Mouse (Mus musculus): ENCODE measurements around the gene Ptpn7. TPM values are rescaled to one million over a fixed set of nuclear protein-coding genes. Genes with fewer than 3 reads are reported as not detected.

Gene Ptpn7
- polyA plus RNA-seq, 1 experiment from 2014 or later = 1.2 TPM

DNA sequence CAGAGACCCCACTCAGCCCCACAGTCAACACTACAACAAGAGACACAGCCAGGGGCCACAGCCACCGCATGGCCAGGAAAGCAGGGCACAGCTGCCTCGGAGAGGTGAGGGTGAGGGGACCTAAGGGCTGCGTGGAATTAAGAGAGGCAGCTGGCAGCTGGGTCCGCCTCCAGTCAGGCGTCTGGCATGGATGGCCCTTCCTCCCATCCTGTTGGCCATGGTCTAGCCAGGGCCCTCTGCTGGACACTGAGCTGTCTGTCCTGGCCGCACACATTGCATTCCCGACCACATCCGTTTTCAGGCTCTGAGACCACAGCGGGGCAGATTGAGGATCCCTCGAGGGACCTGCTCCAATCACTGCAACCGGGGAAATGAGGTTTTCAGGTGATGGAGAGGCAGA lies 34.9 kb downstream of the Ptpn7 start, which contains the start of gene Gpr37l1:
Gene Gpr37l1, minus strand, starts transcription at position 247 of the 400 bp plus-strand sequence.
- no peaks in the 10 kb centered on the region for H3K27me3 ChIP-seq
- H3K4me2 ChIP-seq (replicated peaks) = no peak within 1 kb of the TSS
- 67% methylated on average over 11 of the region's 11 CpGs for WGBS
- no peak within 1 kb of the TSS for H3K9ac ChIP-seq
- ATAC-seq (ENCODE audit: low FRiP score) = no peak
- no peak within 1 kb of the TSS for H3K27ac ChIP-seq
- no peaks in the 10 kb centered on the region for H3K4me1 ChIP-seq
- H3K36me3 ChIP-seq = no peaks in the 10 kb centered on the region
- no peak within 1 kb of the TSS for H3K4me3 ChIP-seq
- H3K9me3 ChIP-seq (replicated peaks) = no peaks in the 10 kb centered on the region

DNA sequence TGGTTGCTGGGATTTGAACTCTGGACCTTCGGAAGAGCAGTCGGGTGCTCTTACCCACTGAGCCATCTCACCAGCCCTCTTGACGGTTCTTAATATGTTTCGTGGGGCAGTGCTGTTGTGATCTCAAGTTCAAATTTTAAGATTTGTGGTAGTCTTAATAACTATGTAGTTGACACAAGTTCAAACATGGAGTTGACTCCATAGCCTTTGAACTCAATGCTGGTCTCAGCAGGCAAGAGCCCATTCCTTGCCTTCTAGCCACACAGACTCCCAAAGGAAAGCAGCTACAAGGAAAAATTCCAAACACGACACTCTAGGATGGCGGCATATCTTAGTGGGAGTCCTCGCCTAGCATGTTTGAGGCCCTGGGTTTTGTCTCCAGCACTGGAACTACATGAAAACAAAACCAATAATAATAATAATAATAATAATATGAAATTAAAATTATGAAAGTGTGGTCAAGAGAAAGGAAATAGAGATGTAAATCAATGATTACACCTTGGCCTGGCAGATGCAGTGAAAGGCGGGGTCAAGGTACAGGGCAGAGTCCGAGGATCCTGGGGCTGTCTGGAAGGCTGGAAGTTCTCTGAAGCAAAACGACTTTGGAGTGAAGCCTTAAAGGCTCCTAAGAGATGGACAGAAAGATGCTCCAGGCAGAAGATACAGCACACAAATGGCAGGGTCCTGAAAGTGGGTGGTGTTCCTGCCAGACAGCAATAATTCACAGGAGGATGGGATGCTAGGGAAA lies 36.1 kb downstream of the Ptpn7 start:
- no peaks in the 10 kb centered on the region for H3K4me1 ChIP-seq
- no peak overlapping the region for H3K27ac ChIP-seq
- no peak for ATAC-seq (ENCODE audit: low FRiP score)
- H3K9me3 ChIP-seq (replicated peaks) = no peaks in the 10 kb centered on the region
- 93% methylated on average over 10 of the region's 10 CpGs for whole genome bisulfite sequencing
- H3K4me2 ChIP-seq (replicated peaks) = no peak overlapping the region
- H3K9ac ChIP-seq = no peak overlapping the region
- H3K4me3 ChIP-seq = no peak overlapping the region
- H3K36me3 ChIP-seq = no peaks in the 10 kb centered on the region
- no peaks in the 10 kb centered on the region for H3K27me3 ChIP-seq

DNA sequence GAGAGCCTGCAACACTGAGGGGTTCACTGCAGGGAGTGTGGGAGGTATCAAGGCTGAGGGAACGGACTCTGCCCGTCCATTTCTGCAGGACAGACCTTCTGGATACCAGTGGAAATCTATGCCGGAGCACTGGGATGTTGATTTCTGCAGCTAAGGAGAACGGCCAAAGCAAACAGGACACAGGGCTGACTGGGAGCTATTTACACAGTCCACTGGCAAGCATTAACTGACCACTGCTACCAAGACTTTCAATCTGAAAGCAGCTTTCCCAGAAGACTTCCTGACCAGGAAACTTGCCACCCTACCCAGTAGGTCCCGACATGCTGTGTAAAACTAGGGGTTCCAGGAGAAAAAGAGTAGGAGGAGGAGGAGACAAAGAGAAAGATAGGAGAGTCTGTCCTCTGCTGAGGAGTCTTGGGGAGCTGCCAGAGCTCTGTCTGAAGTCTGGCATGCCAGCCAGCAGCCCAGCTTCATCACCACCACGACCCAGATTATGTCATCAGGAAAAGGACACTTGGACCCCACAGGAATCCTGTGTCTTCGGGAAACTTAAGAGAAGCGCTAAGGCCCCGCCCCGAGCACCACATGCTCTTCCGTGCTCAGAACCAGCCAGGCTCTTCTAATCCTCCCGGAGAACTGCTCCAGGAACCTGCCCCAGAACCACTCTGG lies 37.2 kb downstream of the Ptpn7 start:
- H3K27me3 ChIP-seq = no peaks in the 10 kb centered on the region
- no peaks in the 10 kb centered on the region for H3K4me1 ChIP-seq
- 64% methylated on average over 12 of the region's 12 CpGs for WGBS
- no peaks in the 10 kb centered on the region for H3K9me3 ChIP-seq (replicated peaks)
- no peak overlapping the region for H3K4me3 ChIP-seq
- H3K9ac ChIP-seq = no peak overlapping the region
- no peak for ATAC-seq (ENCODE audit: low FRiP score)
- H3K4me2 ChIP-seq (replicated peaks) = no peak overlapping the region
- H3K27ac ChIP-seq = no peak overlapping the region
- H3K36me3 ChIP-seq = no peaks in the 10 kb centered on the region

DNA sequence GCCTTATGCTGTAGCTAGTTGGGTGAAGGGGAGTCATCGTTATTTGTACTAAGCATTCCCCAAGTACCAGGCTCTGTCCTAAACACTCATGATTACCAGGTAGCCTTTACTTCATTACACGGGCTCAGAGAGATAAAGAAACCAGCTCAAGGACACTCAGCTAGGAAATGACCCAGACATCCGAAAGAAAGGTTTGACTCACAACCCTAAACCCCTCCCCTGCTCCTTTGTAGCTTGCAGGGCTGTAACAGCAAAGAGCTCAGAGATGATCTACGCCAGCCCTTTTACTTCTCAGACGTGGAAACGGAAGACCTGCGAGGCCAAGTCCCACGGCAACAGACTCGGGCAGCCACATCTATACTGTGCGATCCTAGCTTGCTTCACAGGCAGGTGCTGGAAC lies 37.8 kb downstream of the Ptpn7 start:
- Histone ChIP-seq H3K9me3 (replicated peaks) (no peaks in the 10 kb centered on the region), H3K27me3 (no peaks in the 10 kb centered on the region), H3K4me1 (no peaks in the 10 kb centered on the region), H3K27ac (no peak overlapping the region), H3K4me3 (no peak overlapping the region), H3K9ac (no peak overlapping the region), H3K4me2 (replicated peaks) (no peak overlapping the region), H3K36me3 (no peaks in the 10 kb centered on the region)
- ATAC-seq (ENCODE audit: low FRiP score) = no peak
- 77% methylated on average over 10 of the region's 10 CpGs for WGBS

DNA sequence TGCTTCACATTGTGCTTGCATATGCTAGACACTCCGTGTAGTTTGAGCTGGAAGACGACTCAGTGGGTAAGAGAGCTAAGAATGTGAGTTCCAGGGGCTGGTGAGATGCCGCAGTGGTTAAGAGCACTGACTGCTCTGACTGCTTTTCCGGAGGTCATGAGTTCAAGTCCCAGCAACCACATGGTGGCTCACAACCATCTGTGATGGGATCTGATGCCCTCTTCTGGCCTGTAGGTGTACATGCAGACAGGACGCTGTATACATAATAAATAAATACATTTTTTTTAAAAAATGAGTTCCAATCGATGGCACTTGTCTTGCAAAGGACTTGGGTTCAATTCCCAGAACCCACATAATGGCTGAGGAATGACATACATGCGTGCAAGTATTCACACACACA lies 38.7 kb downstream of the Ptpn7 start:
- H3K4me3 ChIP-seq = no peak overlapping the region
- H3K27me3 ChIP-seq = no peaks in the 10 kb centered on the region
- no peaks in the 10 kb centered on the region for H3K9me3 ChIP-seq (replicated peaks)
- no peaks in the 10 kb centered on the region for H3K4me1 ChIP-seq
- WGBS = 85% methylated on average over 7 of the region's 7 CpGs
- no peak for ATAC-seq (ENCODE audit: low FRiP score)
- no peak overlapping the region for H3K27ac ChIP-seq
- no peaks in the 10 kb centered on the region for H3K36me3 ChIP-seq
- H3K4me2 ChIP-seq (replicated peaks) = no peak overlapping the region
- H3K9ac ChIP-seq = no peak overlapping the region

DNA sequence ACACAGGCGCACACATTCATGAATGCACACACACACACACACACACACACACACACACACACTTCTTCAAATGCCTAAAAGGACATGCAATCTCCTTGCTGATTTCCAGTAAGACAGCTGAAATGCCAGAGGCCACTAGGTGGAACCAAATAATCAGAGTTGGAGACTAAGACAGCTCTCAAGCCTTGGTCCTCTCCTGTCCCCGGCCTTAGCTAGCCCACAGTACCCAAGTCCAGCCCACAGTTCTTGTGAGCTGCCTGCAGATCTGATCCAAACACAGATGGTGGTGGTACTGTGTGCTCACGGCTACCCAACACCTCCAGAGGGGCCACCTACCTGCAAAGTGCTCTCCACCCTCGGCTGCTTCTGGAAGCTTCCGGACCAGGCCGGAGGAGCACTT lies 39.5 kb downstream of the Ptpn7 start:
- Histone ChIP-seq H3K9ac (0 out of 2 replicates have a peak overlapping the region, but pooled peaks have one; percentile 18), H3K4me2 (replicated peaks) (no peak overlapping the region), H3K27ac (no peak overlapping the region), H3K9me3 (replicated peaks) (no peaks in the 10 kb centered on the region), H3K4me3 (no peak overlapping the region), H3K27me3 (no peaks in the 10 kb centered on the region), H3K4me1 (no peaks in the 10 kb centered on the region), H3K36me3 (no peaks in the 10 kb centered on the region)
- ATAC-seq (ENCODE audit: low FRiP score) = peak; percentile 73
- WGBS = 54% methylated on average over 6 of the region's 6 CpGs

GRCm38 (mm10) chr1:135173311-135173710 lies 40.8 kb downstream of the Ptpn7 start:
- 0 out of 2 replicates have a peak, but pooled peaks cover 5% of the 10 kb centered on the region for H3K9me3 ChIP-seq (replicated peaks)
- no peak overlapping the region for H3K9ac ChIP-seq
- H3K27ac ChIP-seq = no peak overlapping the region
- H3K27me3 ChIP-seq = no peaks in the 10 kb centered on the region
- ATAC-seq (ENCODE audit: low FRiP score) = no peak
- H3K4me1 ChIP-seq = no peaks in the 10 kb centered on the region
- 92% methylated on average over 6 of the region's 6 CpGs for WGBS
- H3K36me3 ChIP-seq = no peaks in the 10 kb centered on the region
- H3K4me2 ChIP-seq (replicated peaks) = no peak overlapping the region
- H3K4me3 ChIP-seq = no peak overlapping the region

GRCm38 (mm10) chr1:135175176-135175575 lies 42.7 kb downstream of the Ptpn7 start:
- no peak overlapping the region for H3K9ac ChIP-seq
- no peaks in the 10 kb centered on the region for H3K27me3 ChIP-seq
- 73% methylated on average over 3 of the region's 3 CpGs for WGBS
- no peak overlapping the region for H3K4me2 ChIP-seq (replicated peaks)
- no peaks in the 10 kb centered on the region for H3K4me1 ChIP-seq
- no peak overlapping the region for H3K27ac ChIP-seq
- H3K36me3 ChIP-seq = no peaks in the 10 kb centered on the region
- no peak for ATAC-seq (ENCODE audit: low FRiP score)
- no peak overlapping the region for H3K4me3 ChIP-seq
- 0 out of 2 replicates have a peak, but pooled peaks cover 5% of the 10 kb centered on the region for H3K9me3 ChIP-seq (replicated peaks)

DNA sequence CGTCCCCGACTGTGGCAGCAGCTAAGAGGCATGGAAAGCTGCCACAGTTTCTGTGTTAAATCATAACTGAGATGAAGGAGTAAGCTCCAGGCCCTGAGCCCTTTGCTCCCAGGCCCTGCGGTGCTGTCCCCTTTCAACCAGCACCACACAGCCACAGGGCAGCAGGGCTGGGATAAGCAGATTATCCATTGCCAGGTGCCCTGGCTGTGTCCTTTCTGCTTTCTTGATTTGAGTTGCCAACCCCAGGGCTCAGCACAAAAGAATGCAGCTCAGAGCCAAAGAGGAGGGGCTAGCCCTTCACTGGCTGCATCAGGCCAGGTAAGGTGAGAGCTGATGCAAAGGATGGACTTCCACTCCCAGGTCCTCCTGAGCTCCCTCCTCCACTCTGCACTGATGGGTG lies 45.2 kb downstream of the Ptpn7 start:
- Histone ChIP-seq H3K9ac (no peak overlapping the region), H3K27ac (no peak overlapping the region), H3K9me3 (replicated peaks) (0 out of 2 replicates have a peak, but pooled peaks cover 5% of the 10 kb centered on the region), H3K36me3 (no peaks in the 10 kb centered on the region), H3K27me3 (no peaks in the 10 kb centered on the region), H3K4me3 (no peak overlapping the region), H3K4me1 (no peaks in the 10 kb centered on the region), H3K4me2 (replicated peaks) (no peak overlapping the region)
- WGBS = 93% methylated on average over 3 of the region's 3 CpGs
- ATAC-seq (ENCODE audit: low FRiP score) = no peak

- no peaks in the 10 kb centered on the region for H3K4me1 ChIP-seq
- no peak overlapping the region for H3K27ac ChIP-seq
- H3K9me3 ChIP-seq (replicated peaks) = 0 out of 2 replicates have a peak, but pooled peaks cover 5% of the 10 kb centered on the region
- H3K36me3 ChIP-seq = no peaks in the 10 kb centered on the region
- no peak for ATAC-seq (ENCODE audit: low FRiP score)
- H3K27me3 ChIP-seq = no peaks in the 10 kb centered on the region
- WGBS = 87% methylated on average over 7 of the region's 7 CpGs
- no peak overlapping the region for H3K4me2 ChIP-seq (replicated peaks)
- no peak overlapping the region for H3K4me3 ChIP-seq
- no peak overlapping the region for H3K9ac ChIP-seq
Observed at GRCm38 (mm10) chr1:135178863-135179262, 46.4 kb downstream of the Ptpn7 start.

GRCm38 (mm10) chr1:135180830-135181229 lies 48.3 kb downstream of the Ptpn7 start:
- WGBS = 85% methylated on average over 10 of the region's 10 CpGs

GRCm38 (mm10) chr1:135181275-135181674 lies 48.8 kb downstream of the Ptpn7 start:
- no peak overlapping the region for H3K27ac ChIP-seq
- 80% methylated on average over 4 of the region's 4 CpGs for WGBS
- 0 out of 2 replicates have a peak, but pooled peaks cover 5% of the 10 kb centered on the region for H3K9me3 ChIP-seq (replicated peaks)
- H3K4me1 ChIP-seq = no peaks in the 10 kb centered on the region
- H3K36me3 ChIP-seq = no peaks in the 10 kb centered on the region
- H3K27me3 ChIP-seq = no peaks in the 10 kb centered on the region
- H3K9ac ChIP-seq = no peak overlapping the region
- H3K4me3 ChIP-seq = no peak overlapping the region
- no peak for ATAC-seq (ENCODE audit: low FRiP score)
- H3K4me2 ChIP-seq (replicated peaks) = no peak overlapping the region

More at GRCm38 (mm10) chr1:135180830-135181229, 48.3 kb downstream of the Ptpn7 start:
- Histone ChIP-seq H3K4me1 (no peaks in the 10 kb centered on the region), H3K27ac (no peak overlapping the region), H3K9ac (no peak overlapping the region), H3K4me3 (no peak overlapping the region), H3K27me3 (no peaks in the 10 kb centered on the region), H3K4me2 (replicated peaks) (no peak overlapping the region), H3K36me3 (no peaks in the 10 kb centered on the region), H3K9me3 (replicated peaks) (0 out of 2 replicates have a peak, but pooled peaks cover 5% of the 10 kb centered on the region)
- no peak for ATAC-seq (ENCODE audit: low FRiP score)

Measured in hindbrain, embryonic 12.5 days (tissue).